Mouse (Mus musculus) brain, embryonic 14.5 days (tissue): ENCODE measurements around the gene Pla2g3.

Source experiments
- CTCF ChIP-seq: fragments of 200-500 bp; IDR thresholded peaks from 2 replicates; pipeline ENCODE4 v1.5.1; 2012; ENCODE audit warnings: inconsistent platforms, mild to moderate bottlenecking, moderate library complexity, borderline replicate concordance; ENCODE audit not compliant: insufficient read depth, insufficient read length; ENCODE audit errors: extremely low read depth
- POLR2A ChIP-seq: fragments of 200-500 bp; IDR thresholded peaks from 2 replicates; pipeline ENCODE4 v1.6.1; 2012; ENCODE audit warnings: mild to moderate bottlenecking, inconsistent platforms, borderline replicate concordance; ENCODE audit not compliant: poor library complexity, insufficient read depth, insufficient read length, severe bottlenecking; ENCODE audit errors: extremely low read depth

- no peak for TF ChIP-seq CTCF
- TF ChIP-seq POLR2A, result no peak
Measured at GRCm38 (mm10) chr11:3515216-3515615, 27.1 kb downstream of the Pla2g3 start.
